Mouse (Mus musculus): ENCODE measurements at regions not wholly inside any gene's neighbourhood (a gene's known extent, or its start where the extent isn't known, plus 50 kb on each side); places are given as distances from the start of the nearest gene placed in this dataset.
A peak's percentile ranks its signal among the peaks of the same experiment; 100 is the strongest.

- ATAC-seq (ENCODE audit: poor library complexity, severe bottlenecking), result no peak
Observed at GRCm38 (mm10) chr16:92992876-92993275, 166.9 kb upstream of the Runx1 start.

- no peak for ATAC-seq (ENCODE audit: poor library complexity, severe bottlenecking)
Observed at GRCm38 (mm10) chr16:92991405-92991804, 165.5 kb upstream of the Runx1 start.

GRCm38 (mm10) chr16:92988416-92988815 lies 162.5 kb upstream of the Runx1 start:
- no peak for ATAC-seq (ENCODE audit: poor library complexity, severe bottlenecking)

- no peak for ATAC-seq (ENCODE audit: poor library complexity, severe bottlenecking)
Observed at GRCm38 (mm10) chr16:92988000-92988399, 162.1 kb upstream of the Runx1 start.

- ATAC-seq (ENCODE audit: poor library complexity, severe bottlenecking), result no peak
Observed at GRCm38 (mm10) chr16:92985768-92986167, 159.8 kb upstream of the Runx1 start.

GRCm38 (mm10) chr16:92982934-92983333 lies 157.0 kb upstream of the Runx1 start:
- no peak for ATAC-seq (ENCODE audit: poor library complexity, severe bottlenecking)

GRCm38 (mm10) chr16:92979620-92980330 lies 153.8 kb upstream of the Runx1 start:
- no peak for ATAC-seq (ENCODE audit: poor library complexity, severe bottlenecking)

- ATAC-seq (ENCODE audit: poor library complexity, severe bottlenecking), result no peak
Observed at GRCm38 (mm10) chr16:92976097-92976496, 150.1 kb upstream of the Runx1 start.

- ATAC-seq (ENCODE audit: poor library complexity, severe bottlenecking), result no peak
Observed at GRCm38 (mm10) chr16:92975090-92975489, 149.1 kb upstream of the Runx1 start.

- ATAC-seq (ENCODE audit: poor library complexity, severe bottlenecking), result no peak
Observed at GRCm38 (mm10) chr16:92972681-92973080, 146.7 kb upstream of the Runx1 start.

GRCm38 (mm10) chr16:92971956-92972355 lies 146.0 kb upstream of the Runx1 start:
- no peak for ATAC-seq (ENCODE audit: poor library complexity, severe bottlenecking)

GRCm38 (mm10) chr16:92970587-92970986 lies 144.6 kb upstream of the Runx1 start:
- no peak for ATAC-seq (ENCODE audit: poor library complexity, severe bottlenecking)

- ATAC-seq (ENCODE audit: poor library complexity, severe bottlenecking), result no peak
Observed at GRCm38 (mm10) chr16:92969036-92969435, 143.1 kb upstream of the Runx1 start.

GRCm38 (mm10) chr16:92966069-92966866 lies 140.3 kb upstream of the Runx1 start:
- no peak for ATAC-seq (ENCODE audit: poor library complexity, severe bottlenecking)

- no peak for ATAC-seq (ENCODE audit: poor library complexity, severe bottlenecking)
Observed at GRCm38 (mm10) chr16:92965651-92966050, 139.7 kb upstream of the Runx1 start.

- ATAC-seq (ENCODE audit: poor library complexity, severe bottlenecking), result no peak
Observed at GRCm38 (mm10) chr16:92963582-92963981, 137.6 kb upstream of the Runx1 start.

- no peak for ATAC-seq (ENCODE audit: poor library complexity, severe bottlenecking)
Observed at GRCm38 (mm10) chr16:92961361-92961760, 135.4 kb upstream of the Runx1 start.

GRCm38 (mm10) chr16:92960740-92961139 lies 134.8 kb upstream of the Runx1 start:
- ATAC-seq (ENCODE audit: poor library complexity, severe bottlenecking), result no peak

- peak; percentile 62 for ATAC-seq (ENCODE audit: poor library complexity, severe bottlenecking)
Observed at GRCm38 (mm10) chr16:92958967-92959366, 133.0 kb upstream of the Runx1 start.

- no peak for ATAC-seq (ENCODE audit: poor library complexity, severe bottlenecking)
Observed at GRCm38 (mm10) chr16:92958146-92958545, 132.2 kb upstream of the Runx1 start.

- ATAC-seq (ENCODE audit: poor library complexity, severe bottlenecking), result no peak
Observed at GRCm38 (mm10) chr16:92955508-92955907, 129.6 kb upstream of the Runx1 start.

GRCm38 (mm10) chr16:92955087-92955486 lies 129.1 kb upstream of the Runx1 start:
- no peak for ATAC-seq (ENCODE audit: poor library complexity, severe bottlenecking)
